Mouse (Mus musculus): ENCODE measurements at regions not wholly inside any gene's neighbourhood (a gene's known extent, or its start where the extent isn't known, plus 50 kb on each side); places are given as distances from the start of the nearest gene placed in this dataset.
A peak's percentile ranks its signal among the peaks of the same experiment; 100 is the strongest.

- TF ChIP-seq POLR2A (IDR thresholded peaks at IDR 0.05; ENCODE audit: borderline replicate concordance, control insufficient read depth, low read depth, low read length) = no peak
- no peaks in the 10 kb centered on the region for H3K4me1 ChIP-seq (ENCODE audit: control insufficient read depth, insufficient read depth, low read length)
- WGBS = 82% methylated on average over 2 of the region's 2 CpGs
- no peak overlapping the region for H3K4me3 ChIP-seq (replicated peaks; ENCODE audit: control insufficient read depth, low read depth, low read length)
- no peak overlapping the region for H3K27ac ChIP-seq (ENCODE audit: control insufficient read depth, insufficient read depth, low read depth, low read length, poor library complexity)
Observed at GRCm38 (mm10) chr8:86212461-86212860, 368.0 kb downstream of the Abcc12 start.

- no peaks in the 10 kb centered on the region; the same call in 1 of the 2 replicates for H3K4me1 ChIP-seq (ENCODE audit: control insufficient read depth, insufficient read depth, low read length)
- H3K27ac ChIP-seq (ENCODE audit: control insufficient read depth, insufficient read depth, low read depth, low read length, poor library complexity) = no peak overlapping the region
- 65% methylated on average over 5 of the region's 5 CpGs for WGBS
- H3K4me3 ChIP-seq (replicated peaks; ENCODE audit: control insufficient read depth, low read depth, low read length) = no peak overlapping the region
- TF ChIP-seq POLR2A (IDR thresholded peaks at IDR 0.05; ENCODE audit: borderline replicate concordance, control insufficient read depth, low read depth, low read length) = no peak
- TF ChIP-seq CTCF (IDR thresholded peaks at IDR 0.05; ENCODE audit: control insufficient read depth, insufficient read depth, low read length) = no peak
Observed at GRCm38 (mm10) chr8:86208812-86209262, 368.1 kb downstream of the Phkb start.

- Histone ChIP-seq H3K27ac (ENCODE audit: control insufficient read depth, insufficient read depth, low read depth, low read length, poor library complexity) (no peak overlapping the region), H3K4me1 (ENCODE audit: control insufficient read depth, insufficient read depth, low read length) (no peaks in the 10 kb centered on the region; the same call in 1 of the 2 replicates), H3K4me3 (replicated peaks; ENCODE audit: control insufficient read depth, low read depth, low read length) (no peak overlapping the region)
- TF ChIP-seq POLR2A (IDR thresholded peaks at IDR 0.05; ENCODE audit: borderline replicate concordance, control insufficient read depth, low read depth, low read length) (no peak), CTCF (IDR thresholded peaks at IDR 0.05; ENCODE audit: control insufficient read depth, insufficient read depth, low read length) (no peak)
- 45% methylated on average over 6 of the region's 6 CpGs for WGBS
Observed at GRCm38 (mm10) chr8:86204421-86205229, 363.9 kb downstream of the Phkb start.

GRCm38 (mm10) chr8:86203107-86203506 lies 362.3 kb downstream of the Phkb start:
- H3K27ac ChIP-seq (ENCODE audit: control insufficient read depth, insufficient read depth, low read depth, low read length, poor library complexity) = peak overlapping the region; percentile 77
- WGBS = 18% methylated on average over 9 of the region's 9 CpGs

GRCm38 (mm10) chr8:86201830-86202229 lies 361.1 kb downstream of the Phkb start:
- H3K4me1 ChIP-seq (ENCODE audit: control insufficient read depth, insufficient read depth, low read length) = no peaks in the 10 kb centered on the region; the same call in 1 of the 2 replicates
- TF ChIP-seq CTCF (IDR thresholded peaks at IDR 0.05; ENCODE audit: control insufficient read depth, insufficient read depth, low read length) (no peak), POLR2A (IDR thresholded peaks at IDR 0.05; ENCODE audit: borderline replicate concordance, control insufficient read depth, low read depth, low read length) (no peak)
- no peak overlapping the region for H3K4me3 ChIP-seq (replicated peaks; ENCODE audit: control insufficient read depth, low read depth, low read length)
- H3K27ac ChIP-seq (ENCODE audit: control insufficient read depth, insufficient read depth, low read depth, low read length, poor library complexity) = no peak overlapping the region
- 74% methylated on average over 4 of the region's 4 CpGs for WGBS

More at GRCm38 (mm10) chr8:86203107-86203506, 362.3 kb downstream of the Phkb start:
- Histone ChIP-seq H3K4me3 (replicated peaks; ENCODE audit: control insufficient read depth, low read depth, low read length) (no peak overlapping the region), H3K4me1 (ENCODE audit: control insufficient read depth, insufficient read depth, low read length) (no peaks in the 10 kb centered on the region; the same call in 1 of the 2 replicates)
- TF ChIP-seq POLR2A (IDR thresholded peaks at IDR 0.05; ENCODE audit: borderline replicate concordance, control insufficient read depth, low read depth, low read length) (no peak), CTCF (IDR thresholded peaks at IDR 0.05; ENCODE audit: control insufficient read depth, insufficient read depth, low read length) (no peak)

- 75% methylated on average over 4 of the region's 4 CpGs for WGBS
- TF ChIP-seq CTCF (IDR thresholded peaks at IDR 0.05; ENCODE audit: control insufficient read depth, insufficient read depth, low read length) (no peak), POLR2A (IDR thresholded peaks at IDR 0.05; ENCODE audit: borderline replicate concordance, control insufficient read depth, low read depth, low read length) (no peak)
Observed at GRCm38 (mm10) chr8:86192262-86192661, 351.5 kb downstream of the Phkb start.

GRCm38 (mm10) chr8:86184671-86185070 lies 343.9 kb downstream of the Phkb start:
- Histone ChIP-seq H3K27ac (ENCODE audit: control insufficient read depth, insufficient read depth, low read depth, low read length, poor library complexity) (no peak overlapping the region), H3K4me3 (replicated peaks; ENCODE audit: control insufficient read depth, low read depth, low read length) (no peak overlapping the region), H3K4me1 (ENCODE audit: control insufficient read depth, insufficient read depth, low read length) (no peaks in the 10 kb centered on the region)
- TF ChIP-seq POLR2A (IDR thresholded peaks at IDR 0.05; ENCODE audit: borderline replicate concordance, control insufficient read depth, low read depth, low read length) = no peak
- no peak for TF ChIP-seq CTCF (IDR thresholded peaks at IDR 0.05; ENCODE audit: control insufficient read depth, insufficient read depth, low read length)
- WGBS = 75% methylated on average over 5 of the region's 5 CpGs

More at GRCm38 (mm10) chr8:86192262-86192661, 351.5 kb downstream of the Phkb start:
- Histone ChIP-seq H3K27ac (ENCODE audit: control insufficient read depth, insufficient read depth, low read depth, low read length, poor library complexity) (no peak overlapping the region), H3K4me3 (replicated peaks; ENCODE audit: control insufficient read depth, low read depth, low read length) (no peak overlapping the region), H3K4me1 (ENCODE audit: control insufficient read depth, insufficient read depth, low read length) (no peaks in the 10 kb centered on the region)

- H3K4me1 ChIP-seq (ENCODE audit: control insufficient read depth, insufficient read depth, low read length) = no peaks in the 10 kb centered on the region
- TF ChIP-seq CTCF (IDR thresholded peaks at IDR 0.05; ENCODE audit: control insufficient read depth, insufficient read depth, low read length) = no peak
- no peak overlapping the region for H3K4me3 ChIP-seq (replicated peaks; ENCODE audit: control insufficient read depth, low read depth, low read length)
- no peak overlapping the region for H3K27ac ChIP-seq (ENCODE audit: control insufficient read depth, insufficient read depth, low read depth, low read length, poor library complexity)
- WGBS = 76% methylated on average over 3 of the region's 3 CpGs
Observed at GRCm38 (mm10) chr8:86180793-86181192, 340.0 kb downstream of the Phkb start.

All from bone marrow, adult 2 months (tissue).